Mouse (Mus musculus): ENCODE measurements around the gene Grtp1. TPM values are rescaled to one million over a fixed set of nuclear protein-coding genes. Genes with fewer than 3 reads are reported as not detected.
"Not testable (repeated sequence)": the region's sequence is repeated elsewhere in the genome, so short reads cannot be mapped to it uniquely, and the experiment has no call there.

The Grtp1 gene
- polyA plus RNA-seq, 1 experiment from 2014 or later = 19.7 TPM

- Histone ChIP-seq H3K27me3 (replicated peaks; ENCODE audit: control insufficient read depth, insufficient read depth, low read length) (no peaks in the 10 kb centered on the region), H3K9me3 (ENCODE audit: control insufficient read depth, low read length) (no peaks in the 10 kb centered on the region), H3K9ac (ENCODE audit: low read depth, low read length) (no peak overlapping the region), H3K4me1 (replicated peaks; ENCODE audit: control insufficient read depth, insufficient read depth, low read length) (no peaks in the 10 kb centered on the region), H3K4me3 (ENCODE audit: low read depth, low read length) (no peak overlapping the region), H3K4me2 (no peak overlapping the region), H3K27ac (ENCODE audit: low read depth, low read length) (no peak overlapping the region), H3K36me3 (ENCODE audit: control insufficient read depth, insufficient read depth, low read length) (peaks cover 41% of the 10 kb centered on the region)
- ATAC-seq (replicated peaks; ENCODE audit: low FRiP score) (no peak), DNase-seq (ENCODE audit: low spot score) (no peak)
- 87% methylated on average over 2 of the region's 2 CpGs for WGBS
Measured at GRCm38 (mm10) chr8:13148476-13148875, 51.9 kb downstream of the Grtp1 start.

GRCm38 (mm10) chr8:13141681-13142080, 58.7 kb downstream of the Grtp1 start:
- Histone ChIP-seq H3K27ac (ENCODE audit: low read depth, low read length) (no peak overlapping the region), H3K27me3 (replicated peaks; ENCODE audit: control insufficient read depth, insufficient read depth, low read length) (no peaks in the 10 kb centered on the region), H3K4me3 (ENCODE audit: low read depth, low read length) (no peak overlapping the region), H3K4me1 (replicated peaks; ENCODE audit: control insufficient read depth, insufficient read depth, low read length) (no peaks in the 10 kb centered on the region), H3K4me2 (no peak overlapping the region), H3K36me3 (ENCODE audit: control insufficient read depth, insufficient read depth, low read length) (peaks cover 85% of the 10 kb centered on the region), H3K9me3 (ENCODE audit: control insufficient read depth, low read length) (no peaks in the 10 kb centered on the region), H3K9ac (ENCODE audit: low read depth, low read length) (no peak overlapping the region)
- DNase-seq (ENCODE audit: low spot score) = no peak
- 89% methylated on average over 5 of the region's 5 CpGs for WGBS
- ATAC-seq (replicated peaks; ENCODE audit: low FRiP score) = no peak

GRCm38 (mm10) chr8:13139641-13140182, 60.7 kb downstream of the Grtp1 start:
- DNase-seq (ENCODE audit: low spot score) (no peak), ATAC-seq (replicated peaks; ENCODE audit: low FRiP score) (no peak)
- WGBS = 92% methylated on average over 6 of the region's 6 CpGs

GRCm38 (mm10) chr8:13132220-13132619, 68.2 kb downstream of the Grtp1 start:
- not testable (repeated sequence) for ATAC-seq (replicated peaks; ENCODE audit: low FRiP score); H3K9me3 ChIP-seq (ENCODE audit: control insufficient read depth, low read length); H3K4me1 ChIP-seq (replicated peaks; ENCODE audit: control insufficient read depth, insufficient read depth, low read length); H3K9ac ChIP-seq (ENCODE audit: low read depth, low read length); H3K27ac ChIP-seq (ENCODE audit: low read depth, low read length); H3K27me3 ChIP-seq (replicated peaks; ENCODE audit: control insufficient read depth, insufficient read depth, low read length); H3K4me2 ChIP-seq; H3K4me3 ChIP-seq (ENCODE audit: low read depth, low read length); DNase-seq (ENCODE audit: low spot score)
- H3K36me3 ChIP-seq (ENCODE audit: control insufficient read depth, insufficient read depth, low read length) = peaks cover 72% of the 10 kb centered on the region
- WGBS = 65% methylated on average over 9 of the region's 9 CpGs

More at GRCm38 (mm10) chr8:13139641-13140182, 60.7 kb downstream of the Grtp1 start:
- no peak overlapping the region for H3K4me2 ChIP-seq
- H3K27me3 ChIP-seq (replicated peaks; ENCODE audit: control insufficient read depth, insufficient read depth, low read length) = no peaks in the 10 kb centered on the region
- H3K4me1 ChIP-seq (replicated peaks; ENCODE audit: control insufficient read depth, insufficient read depth, low read length) = no peaks in the 10 kb centered on the region
- H3K36me3 ChIP-seq (ENCODE audit: control insufficient read depth, insufficient read depth, low read length) = peaks cover 85% of the 10 kb centered on the region
- no peak overlapping the region for H3K4me3 ChIP-seq (ENCODE audit: low read depth, low read length)
- no peak overlapping the region for H3K27ac ChIP-seq (ENCODE audit: low read depth, low read length)
- H3K9ac ChIP-seq (ENCODE audit: low read depth, low read length) = no peak overlapping the region
- H3K9me3 ChIP-seq (ENCODE audit: control insufficient read depth, low read length) = no peaks in the 10 kb centered on the region

GRCm38 (mm10) chr8:13124897-13125296, 75.5 kb downstream of the Grtp1 start:
- H3K27ac ChIP-seq (ENCODE audit: low read depth, low read length) = no peak overlapping the region
- DNase-seq (ENCODE audit: low spot score) = no peak
- H3K4me2 ChIP-seq = no peak overlapping the region
- H3K9me3 ChIP-seq (ENCODE audit: control insufficient read depth, low read length) = no peaks in the 10 kb centered on the region
- H3K27me3 ChIP-seq (replicated peaks; ENCODE audit: control insufficient read depth, insufficient read depth, low read length) = no peaks in the 10 kb centered on the region
- no peak for ATAC-seq (replicated peaks; ENCODE audit: low FRiP score)
- peaks cover 48% of the 10 kb centered on the region for H3K36me3 ChIP-seq (ENCODE audit: control insufficient read depth, insufficient read depth, low read length)
- H3K4me1 ChIP-seq (replicated peaks; ENCODE audit: control insufficient read depth, insufficient read depth, low read length) = peaks cover 28% of the 10 kb centered on the region
- 91% methylated on average over 8 of the region's 8 CpGs for WGBS
- H3K4me3 ChIP-seq (ENCODE audit: low read depth, low read length) = no peak overlapping the region
- no peak overlapping the region for H3K9ac ChIP-seq (ENCODE audit: low read depth, low read length)

- peaks cover 31% of the 10 kb centered on the region for H3K4me1 ChIP-seq (replicated peaks; ENCODE audit: control insufficient read depth, insufficient read depth, low read length)
- no peak overlapping the region for H3K4me3 ChIP-seq (ENCODE audit: low read depth, low read length)
- 54% methylated on average over 7 of the region's 7 CpGs for WGBS
- H3K27me3 ChIP-seq (replicated peaks; ENCODE audit: control insufficient read depth, insufficient read depth, low read length) = no peaks in the 10 kb centered on the region
- no peak for DNase-seq (ENCODE audit: low spot score)
- peak overlapping the region; percentile 39 for H3K4me2 ChIP-seq
- H3K27ac ChIP-seq (ENCODE audit: low read depth, low read length) = peak overlapping the region; percentile 79; the same call in 1 of the 2 replicates
- peaks cover 49% of the 10 kb centered on the region for H3K36me3 ChIP-seq (ENCODE audit: control insufficient read depth, insufficient read depth, low read length)
- ATAC-seq (replicated peaks; ENCODE audit: low FRiP score) = peak; percentile 66
- H3K9me3 ChIP-seq (ENCODE audit: control insufficient read depth, low read length) = no peaks in the 10 kb centered on the region
- H3K9ac ChIP-seq (ENCODE audit: low read depth, low read length) = peak overlapping the region; percentile 12; the same call in 1 of the 2 replicates
Measured at GRCm38 (mm10) chr8:13122887-13123421, 77.5 kb downstream of the Grtp1 start.

MicroRNAs encoded within 50 kb of the gene (microRNA counts, 519-probe panel; counts per million panel counts)
- microRNA mmu-miR-1968 = not detected

Small RNA genes lying within 50 kb of the gene (microRNA-seq; reads per million reads assigned to microRNA genes)
- 50.3 reads per million, percentile 42 among the genes with 10 or more reads in this experiment for gene Mir1968 (ENCODE audit: borderline number of aligned reads)
- gene Mir7065 (ENCODE audit: borderline number of aligned reads) = not detected

Other genes with a start within 250 kb of the Grtp1 start
- 2.9 and 3.8 TPM in 2 replicates for gene F7, start 174.6 kb downstream of the Grtp1 start, polyA plus RNA-seq (2014; fragmentation: Nextera tagmentation; extraction: Ambion mirVana)
- gene F10, start 163.3 kb downstream of the Grtp1 start, polyA plus RNA-seq (2014; fragmentation: Nextera tagmentation; extraction: Ambion mirVana) = 59.5 and 61.1 TPM in 2 replicates
- 13.5 and 15.9 TPM in 2 replicates for gene Proz, start 139.7 kb downstream of the Grtp1 start, polyA plus RNA-seq (2014; fragmentation: Nextera tagmentation; extraction: Ambion mirVana)
- gene Pcid2, start 95.2 kb downstream of the Grtp1 start, polyA plus RNA-seq (2014; fragmentation: Nextera tagmentation; extraction: Ambion mirVana) = 38.8 and 46.0 TPM in 2 replicates
- 111 and 123 TPM in 2 replicates for gene Cul4a, start 95.0 kb downstream of the Grtp1 start, polyA plus RNA-seq (2014; fragmentation: Nextera tagmentation; extraction: Ambion mirVana)
- 251 and 283 TPM in 2 replicates for gene Lamp1, start 41.5 kb downstream of the Grtp1 start, polyA plus RNA-seq (2014; fragmentation: Nextera tagmentation; extraction: Ambion mirVana)
- gene Adprhl1, start 53.5 kb upstream of the Grtp1 start, polyA plus RNA-seq (2014; fragmentation: Nextera tagmentation; extraction: Ambion mirVana) = 0.70 TPM in 1 of 2 replicates, not detected in the other
- 20.9 and 22.0 TPM in 2 replicates for gene Dcun1d2, start 87.5 kb upstream of the Grtp1 start, polyA plus RNA-seq (2014; fragmentation: Nextera tagmentation; extraction: Ambion mirVana)
- 18.8 and 19.7 TPM in 2 replicates for gene Tmco3, start 87.6 kb upstream of the Grtp1 start, polyA plus RNA-seq (2014; fragmentation: Nextera tagmentation; extraction: Ambion mirVana)
- 217 and 230 TPM in 2 replicates for gene Tfdp1, start 138.1 kb upstream of the Grtp1 start, polyA plus RNA-seq (2014; fragmentation: Nextera tagmentation; extraction: Ambion mirVana)
- not detected in 2 replicates for gene Atp4b, start 196.2 kb upstream of the Grtp1 start, polyA plus RNA-seq (2014; fragmentation: Nextera tagmentation; extraction: Ambion mirVana)
- 0.03 and 0.07 TPM in 2 replicates for gene Grk1, start 204.5 kb upstream of the Grtp1 start, polyA plus RNA-seq (2014; fragmentation: Nextera tagmentation; extraction: Ambion mirVana)
- not detected in 2 replicates for gene Tmem255b, start 234.6 kb upstream of the Grtp1 start, polyA plus RNA-seq (2014; fragmentation: Nextera tagmentation; extraction: Ambion mirVana)

Measured in liver, embryonic 11.5 days (tissue).